Mouse (Mus musculus) retina, embryonic 14.5 days (tissue): ENCODE results near the gene Apba3.
A peak's percentile ranks its signal among the peaks of the same experiment; 100 is the strongest.

Source experiments
- DNase-seq: peaks from one replicate; pipeline ENCODE4 v3.0.0-alpha.2; 2015; ENCODE audit warnings: low spot score

The Apba3 gene

DNA sequence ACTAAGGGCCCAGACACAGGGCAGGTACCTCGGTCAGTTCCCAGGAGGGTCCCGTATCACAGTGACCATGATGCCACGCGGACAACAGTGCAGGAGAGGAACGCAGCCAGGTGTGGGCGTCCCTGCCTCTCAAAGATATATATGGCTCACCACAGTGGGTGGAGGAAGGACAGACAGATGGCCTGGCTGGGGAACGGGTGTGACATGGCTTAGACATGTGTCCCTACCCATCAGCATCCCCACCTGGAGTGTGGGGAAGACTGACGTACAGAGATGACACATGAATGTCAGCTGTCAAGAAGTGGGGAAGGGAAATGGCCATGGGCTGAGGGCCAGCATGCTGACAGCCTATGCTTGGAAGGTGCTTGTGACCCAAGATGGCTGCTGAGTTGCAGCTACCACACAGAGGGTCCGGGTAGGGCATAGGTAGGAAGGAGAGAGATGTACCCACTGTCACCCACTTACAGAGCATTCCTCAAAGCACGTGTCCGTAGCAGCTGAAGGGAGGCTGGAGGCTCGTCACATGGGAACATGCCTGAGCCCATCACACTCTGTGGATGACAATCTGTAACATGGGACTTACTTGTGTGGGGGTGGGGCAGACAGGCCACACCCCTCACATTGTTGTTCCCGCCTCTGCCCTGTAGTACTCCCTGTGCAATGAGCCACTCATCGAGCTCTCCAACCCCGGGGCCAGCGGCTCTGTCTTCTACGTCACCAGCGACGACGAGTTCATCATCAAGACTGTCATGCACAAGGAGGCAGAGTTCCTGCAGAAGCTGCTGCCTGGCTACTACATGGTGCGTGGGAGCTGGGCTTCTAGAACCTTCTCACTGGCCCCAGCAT, 40.3 kb downstream of the Apba3 start:
- DNase-seq, result no peak

DNA sequence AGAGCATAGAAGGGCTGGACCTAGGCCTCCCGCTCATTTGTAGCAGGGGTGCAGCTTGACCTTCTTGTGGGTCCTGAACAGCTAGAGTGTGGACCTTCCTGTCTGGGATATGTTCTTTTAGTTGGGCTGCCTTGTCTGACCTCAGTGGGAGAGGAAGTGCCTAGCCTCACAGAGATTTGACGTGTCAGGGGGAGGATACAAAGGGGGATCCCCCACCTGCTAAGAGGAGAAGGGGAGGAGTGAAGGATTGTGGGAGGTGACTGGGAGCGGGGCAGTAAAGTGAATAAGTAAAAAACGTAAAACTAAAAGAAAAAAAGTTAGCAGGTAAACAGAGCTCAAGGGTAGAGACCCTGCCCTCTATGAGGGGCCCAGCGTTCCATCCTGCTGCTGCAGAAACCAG, 42.8 kb downstream of the Apba3 start:
- no peak for DNase-seq

DNA sequence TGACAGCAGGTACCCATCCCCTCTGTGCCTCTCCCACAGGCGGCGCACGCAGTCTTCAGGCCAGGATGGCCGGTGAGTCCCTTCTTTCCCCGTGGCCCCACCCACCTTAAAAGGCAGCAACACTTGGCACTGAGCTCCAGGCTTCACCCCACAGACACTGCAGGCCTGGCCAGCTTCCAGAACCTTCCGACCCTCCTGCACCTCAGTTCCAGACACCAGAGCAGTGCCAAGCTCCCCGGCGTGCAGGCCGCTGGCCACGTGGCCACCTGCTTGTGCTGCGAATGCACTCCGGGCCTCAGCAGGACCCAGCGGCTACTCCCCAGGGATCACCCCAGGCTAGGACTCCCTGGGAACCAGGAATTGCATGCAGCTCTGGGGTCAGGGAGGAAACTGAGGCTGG, 46.8 kb downstream of the Apba3 start:
- DNase-seq, result no peak

DNA sequence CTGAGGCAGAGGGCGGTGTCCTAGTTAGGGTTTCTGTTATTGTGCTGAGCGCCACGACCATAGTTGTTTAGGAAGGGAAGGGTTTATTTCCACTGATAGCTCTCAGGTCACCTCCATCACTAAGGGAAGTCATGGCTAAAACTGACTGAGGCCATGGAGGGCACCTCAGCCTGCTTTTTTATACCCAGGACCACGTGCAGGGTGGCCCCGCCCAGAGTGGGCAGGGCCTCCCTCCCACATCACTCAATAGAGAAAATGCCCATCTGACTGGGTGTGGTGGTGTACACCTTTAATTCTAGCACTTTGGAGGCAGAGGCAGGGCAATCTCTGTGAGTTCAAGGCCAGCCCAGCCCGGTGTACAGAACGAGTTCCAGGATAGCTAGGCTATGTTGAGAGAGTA, 47.4 kb downstream of the Apba3 start:
- DNase-seq, result no peak

DNA sequence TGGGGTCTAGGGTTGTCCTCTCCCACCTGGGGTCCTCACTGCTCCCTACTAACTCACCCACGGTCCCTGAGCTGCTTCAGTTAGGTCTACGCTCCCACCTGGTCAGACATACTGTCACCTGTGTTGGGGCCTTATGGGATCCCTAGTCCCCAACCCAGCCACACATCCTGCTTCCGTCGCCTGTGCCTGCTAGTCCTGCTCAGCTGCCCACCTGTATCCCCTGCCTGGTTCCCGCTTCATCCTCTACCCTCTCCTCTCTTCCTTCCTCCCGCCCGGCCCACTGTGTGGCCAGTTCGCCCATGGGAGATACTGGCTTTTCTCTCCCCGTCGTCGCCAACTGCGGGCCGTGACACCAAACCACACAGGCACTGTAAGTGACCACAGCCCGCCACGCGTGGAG, 48.8 kb downstream of the Apba3 start:
- DNase-seq, result no peak

DNA sequence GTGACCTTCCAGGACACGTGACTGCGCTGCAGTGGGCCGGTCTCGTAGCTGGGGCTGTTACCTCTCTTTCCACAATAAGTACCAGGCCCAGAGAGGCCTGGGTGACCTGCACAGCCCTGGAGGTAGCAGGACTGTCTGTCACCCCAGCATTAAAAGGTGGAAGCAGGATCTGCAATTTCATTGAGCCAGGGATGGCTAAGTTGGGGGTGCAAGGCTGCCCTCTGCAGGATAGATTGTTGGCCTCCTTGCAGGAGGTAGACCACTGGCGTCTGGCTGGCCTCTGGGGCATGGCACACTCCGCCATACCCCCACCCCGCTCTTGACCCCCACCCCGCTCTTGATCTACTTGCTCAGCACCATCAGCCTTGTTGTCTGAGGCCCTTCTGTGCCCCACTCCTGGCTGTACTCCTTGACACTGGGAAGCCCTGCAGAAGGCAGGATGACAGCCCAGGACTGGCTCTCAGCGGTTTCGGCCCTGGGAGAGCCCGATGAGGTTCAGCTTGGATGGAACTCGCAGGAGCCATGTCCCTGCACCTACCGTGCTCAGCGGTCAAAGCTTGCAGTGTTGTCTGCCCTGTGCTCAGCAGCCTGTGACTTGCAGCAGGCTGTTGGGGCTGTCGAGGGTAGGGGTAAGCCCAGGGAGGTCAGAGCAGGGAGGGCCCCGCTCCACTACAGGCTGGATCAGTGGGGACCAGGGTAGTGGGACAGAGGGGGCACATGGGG, 49.7 kb downstream of the Apba3 start:
- peak; percentile 67 for DNase-seq

DNA sequence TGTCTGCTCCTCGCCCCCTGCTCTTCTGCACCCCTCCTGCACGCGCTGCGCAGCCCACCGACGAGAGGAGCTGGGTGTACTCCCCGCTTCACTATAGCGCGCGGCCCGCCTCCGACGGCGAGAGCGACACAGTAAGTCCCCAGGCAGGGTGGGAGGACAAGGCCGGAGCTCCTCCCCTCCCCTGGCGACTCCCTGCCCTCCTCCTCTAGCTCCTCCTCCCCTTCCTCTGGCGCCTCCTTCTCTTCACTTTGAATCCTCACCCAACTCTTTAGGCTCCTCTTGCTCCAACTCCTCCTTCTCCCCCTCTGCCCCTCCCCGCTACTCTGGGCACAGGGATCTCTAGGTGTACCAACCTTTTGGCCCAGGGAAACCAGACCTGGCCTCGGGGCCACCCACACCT, 50.5 kb downstream of the Apba3 start:
- DNase-seq, result peak; percentile 58

DNA sequence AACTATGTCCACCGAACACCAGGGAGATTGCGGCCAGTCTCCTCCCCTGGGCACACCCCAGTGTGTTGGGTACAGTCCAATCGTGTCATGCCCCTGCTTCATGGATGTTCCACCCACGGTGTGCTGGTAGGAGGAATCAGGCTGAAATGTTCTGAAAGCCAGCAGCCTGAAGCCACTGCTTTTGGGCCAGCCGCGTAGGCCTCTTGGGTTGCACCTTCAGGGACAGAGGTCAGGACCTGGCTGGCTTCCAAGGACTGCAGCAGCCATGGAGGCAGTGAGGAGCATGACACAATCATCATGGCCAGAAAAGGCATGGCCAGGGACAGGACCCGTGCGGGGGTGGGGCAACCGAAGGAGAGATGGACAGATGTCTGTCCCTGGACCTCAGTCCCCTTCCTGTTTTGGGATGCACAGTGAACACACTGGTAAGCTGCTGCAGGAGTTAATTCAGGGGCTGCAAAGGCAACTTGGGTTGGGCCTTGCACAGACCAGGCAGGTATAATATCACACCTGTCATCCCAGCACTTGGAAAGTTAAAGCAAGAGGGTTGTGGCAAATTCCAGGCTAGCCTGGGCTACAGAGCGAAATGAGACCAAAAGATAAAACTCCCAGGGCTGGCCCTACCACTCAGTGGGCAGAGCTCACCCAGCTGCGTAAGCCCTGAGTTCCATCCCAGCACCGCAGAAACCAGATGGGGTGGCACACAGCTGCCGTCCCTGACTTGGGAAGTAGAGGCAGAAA, 52.0 kb downstream of the Apba3 start:
- no peak for DNase-seq

DNA sequence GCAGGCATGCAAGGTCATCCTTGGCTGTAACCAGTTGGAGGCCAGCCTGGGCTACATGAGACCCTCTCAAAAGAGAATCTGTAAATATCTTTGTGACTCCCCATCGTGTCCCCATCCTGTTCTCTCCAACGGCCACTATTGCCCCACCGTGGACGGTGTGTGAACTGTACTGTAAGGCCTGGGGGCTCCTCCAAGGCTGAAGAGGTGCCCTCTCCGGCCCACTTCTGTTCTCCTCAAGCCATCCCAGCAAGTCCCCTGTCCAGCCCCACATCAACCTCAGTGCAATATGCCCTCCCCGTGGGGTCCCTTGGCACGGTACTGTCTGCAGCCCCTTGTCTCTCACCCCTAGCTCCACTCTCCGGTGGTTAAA, 52.6 kb downstream of the Apba3 start:
- no peak for DNase-seq

DNA sequence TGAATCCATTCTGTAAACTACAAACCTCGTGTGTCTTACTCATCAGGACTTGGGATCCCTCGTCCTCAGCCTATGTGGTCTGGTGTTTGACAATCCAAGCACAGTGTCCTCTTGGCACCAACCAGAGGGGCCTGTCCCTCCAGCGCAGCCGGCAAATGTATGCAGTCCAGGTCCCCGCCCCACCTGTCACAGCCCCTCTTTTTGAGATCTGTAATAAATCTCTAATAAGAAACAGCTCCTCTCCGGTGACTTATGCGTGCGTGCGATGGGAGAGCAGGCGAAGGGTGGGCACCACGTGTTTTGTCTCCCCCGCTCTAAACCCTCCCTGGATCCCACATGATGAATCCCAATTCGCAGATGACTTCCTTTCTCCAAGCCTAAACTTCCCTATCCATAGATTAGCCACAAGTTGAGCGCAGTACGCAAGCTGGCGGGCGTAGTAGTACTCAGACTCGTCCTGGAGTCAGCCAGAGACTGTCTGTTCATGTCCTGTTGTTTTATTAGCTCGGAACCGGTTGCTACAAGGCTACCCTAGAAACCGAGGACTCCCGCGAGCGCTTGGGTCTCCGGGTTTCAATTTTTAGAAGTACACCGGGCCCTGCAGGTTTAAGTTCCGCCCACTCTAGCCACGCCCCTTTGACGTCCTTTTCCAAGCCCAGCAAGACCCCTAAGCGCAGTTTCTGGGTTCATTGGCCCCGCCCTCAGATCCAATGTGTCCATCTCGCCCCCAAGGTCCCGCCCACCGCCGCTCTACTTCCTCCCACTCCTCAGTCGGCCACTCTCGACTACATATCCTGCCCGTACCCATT, 53.2 kb downstream of the Apba3 start:
- DNase-seq, result peak; percentile 99

DNA sequence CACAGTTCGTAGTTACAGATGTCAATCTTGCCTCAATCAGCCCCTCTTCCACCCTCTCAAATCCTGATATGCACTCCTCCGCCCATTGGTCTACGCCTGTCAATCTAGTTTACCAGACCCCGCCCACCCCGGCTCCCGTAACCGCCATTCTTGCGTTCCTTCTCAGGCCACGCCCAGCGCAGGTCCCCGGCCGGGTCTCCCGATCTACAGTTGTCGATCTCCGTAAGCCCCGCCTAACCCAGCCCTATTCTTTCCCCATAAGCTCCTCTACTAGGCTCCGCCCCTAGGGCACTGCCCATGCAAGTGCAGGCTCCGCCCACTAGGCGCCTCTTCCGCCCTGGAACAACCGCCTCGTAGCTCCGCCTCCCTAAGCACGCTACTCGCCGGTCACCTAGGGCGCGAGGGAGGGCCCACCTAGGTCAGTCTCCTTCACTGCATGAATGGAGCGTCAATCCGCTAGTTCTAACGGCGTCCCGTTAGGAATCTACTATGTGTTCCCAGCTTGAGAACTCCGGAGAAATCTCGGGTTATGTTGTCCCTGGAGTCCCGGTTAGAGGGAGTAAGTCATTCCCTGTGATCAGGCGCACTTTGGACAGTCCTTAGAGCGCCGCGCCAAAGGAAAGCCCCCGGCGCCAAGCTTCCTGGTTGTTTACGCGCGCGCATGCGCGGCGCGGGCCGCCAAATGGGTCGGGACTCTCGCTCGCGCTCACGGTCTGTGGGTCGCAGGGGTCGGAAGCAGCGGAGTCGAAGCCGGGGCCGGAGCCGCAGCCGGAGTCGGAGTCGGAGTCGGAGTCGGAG, 54.0 kb downstream of the Apba3 start, which contains the start of gene Cactin:
TSS of gene Cactin (plus strand) at position 554 of the 798 bp plus-strand sequence.
- peak; percentile 100 for DNase-seq

DNA sequence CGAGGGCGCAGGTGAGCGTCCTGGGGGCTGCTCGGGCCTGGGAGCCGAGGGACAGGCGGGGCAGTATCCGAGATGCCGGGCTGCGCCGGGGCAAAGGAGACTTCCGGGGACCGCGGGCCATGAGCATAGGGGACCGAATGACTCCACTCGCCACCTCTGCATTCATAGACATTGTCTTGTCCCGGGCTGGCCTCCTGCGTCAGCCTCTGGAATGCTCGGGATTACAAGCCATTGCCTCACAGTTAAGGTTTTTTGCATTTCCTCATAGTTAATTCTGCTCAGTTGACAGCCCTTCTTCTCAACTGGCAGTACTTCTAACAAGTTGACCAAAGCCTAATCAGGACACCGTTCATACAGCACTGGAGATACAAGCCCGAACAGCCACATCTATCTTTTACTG, 54.7 kb downstream of the Apba3 start:
- no peak for DNase-seq

DNA sequence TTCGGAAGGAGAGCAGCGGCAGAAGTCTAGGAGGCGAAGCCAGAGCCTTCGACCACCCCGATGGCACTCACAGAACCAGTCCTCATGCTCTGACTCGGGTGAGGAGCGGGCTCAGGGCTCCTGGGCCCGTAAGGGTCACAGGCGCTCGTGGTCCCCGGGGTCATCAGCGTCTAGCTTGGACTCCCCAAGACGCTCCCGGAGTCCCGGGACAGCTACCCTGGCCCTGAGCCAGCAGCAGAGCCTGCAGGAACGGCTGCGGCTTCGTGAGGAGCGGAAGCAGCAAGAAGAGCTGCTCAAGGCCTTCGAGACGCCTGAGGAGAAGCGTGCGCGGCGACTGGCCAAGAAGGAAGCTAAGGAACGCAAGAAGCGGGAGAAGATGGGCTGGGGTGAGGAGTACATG, 55.7 kb downstream of the Apba3 start:
- no peak for DNase-seq
